Mouse (Mus musculus) CH12.LX (cell line): ENCODE measurements around the gene Thap2. TPM values are rescaled to one million over a fixed set of nuclear protein-coding genes. Genes with fewer than 3 reads are reported as not detected.

ENCODE experiments used
- DNase-seq: peaks from one replicate; pipeline ENCODE4 v3.0.0-alpha.2; 2013; ENCODE audit errors: extremely low read depth
- H3K27ac ChIP-seq: 2 replicates; pipeline ENCODE4 v1.5.1; 2012; ENCODE audit warnings: low read depth, mild to moderate bottlenecking, control low read depth, moderate library complexity; ENCODE audit not compliant: insufficient read depth
- H3K27me3 ChIP-seq: replicated peaks from 2 replicates; pipeline ENCODE3; 2012; ENCODE audit warnings: inconsistent platforms
- H3K36me3 ChIP-seq, 2 experiments: replicated peaks in 1 of 2; 2 replicates each; pipeline versions ENCODE3 to v1.6.1; 2012; ENCODE audit warnings: inconsistent platforms in 1 of 2, low read length in 1 of 2, mild to moderate bottlenecking in 1 of 2, mixed read lengths in 1 of 2, moderate library complexity in 1 of 2; ENCODE audit not compliant: control insufficient read depth in 1 of 2, insufficient read depth in 1 of 2
- H3K4me1 ChIP-seq, 2 experiments: 2 replicates each; pipeline ENCODE4 v1.6.1; 2012; ENCODE audit warnings: inconsistent platforms in 1 of 2, moderate library complexity in 1 of 2; ENCODE audit not compliant: insufficient read depth in 2 of 2, control insufficient read depth in 1 of 2
- H3K4me2 ChIP-seq: 2 replicates; pipeline ENCODE4 v1.6.1; 2012; ENCODE audit warnings: low read depth, mild to moderate bottlenecking, control low read depth; ENCODE audit not compliant: poor library complexity, insufficient read depth, severe bottlenecking
- H3K4me3 ChIP-seq, 3 experiments: fragments of 150-350 bp in 1 of 3; sonication (generic) in 1 of 3; replicated peaks in 1 of 3; 2 replicates each; pipeline versions ENCODE3 to v1.5.1; 2011 to 2012; ENCODE audit warnings: low read depth in 2 of 3, low read length in 2 of 3, mild to moderate bottlenecking in 2 of 3, moderate library complexity in 2 of 3, control low read depth in 1 of 3, improper control_type of control experiment in 1 of 3, inconsistent platforms in 1 of 3, mixed read lengths in 1 of 3; ENCODE audit not compliant: poor library complexity in 1 of 3
- H3K79me2 ChIP-seq: replicated peaks from 2 replicates; pipeline ENCODE4 v1.6.1; 2012; ENCODE audit warnings: mild to moderate bottlenecking, moderate library complexity; ENCODE audit not compliant: control insufficient read depth, poor library complexity, insufficient read depth, severe bottlenecking; ENCODE audit errors: extremely low read depth
- H3K9ac ChIP-seq: 2 replicates; pipeline ENCODE4 v1.6.1; 2012; ENCODE audit warnings: low read depth, mild to moderate bottlenecking, control low read depth, moderate library complexity; ENCODE audit not compliant: insufficient read depth
- H3K9me3 ChIP-seq: replicated peaks from 2 replicates; pipeline ENCODE3; 2012; ENCODE audit warnings: low read length, inconsistent platforms, mixed read lengths
- BHLHE40 ChIP-seq: IDR thresholded peaks from 2 replicates; pipeline ENCODE4 v1.6.1; 2011; ENCODE audit warnings: mild to moderate bottlenecking, low read depth, low read length, improper control_type of control experiment
- CHD1 ChIP-seq: IDR thresholded peaks from 2 replicates; pipeline ENCODE4 v1.6.1; 2012; ENCODE audit warnings: low read depth, low read length, improper control_type of control experiment, inconsistent platforms
- CTCF ChIP-seq, 2 experiments: IDR thresholded peaks in 1 of 2; conservative IDR thresholded peaks in 1 of 2; 2 replicates each; pipeline ENCODE4 v1.5.1; 2011 to 2012; ENCODE audit warnings: low read depth in 2 of 2, low read length in 2 of 2, improper control_type of control experiment in 1 of 2, inconsistent platforms in 1 of 2, mild to moderate bottlenecking in 1 of 2, moderate library complexity in 1 of 2
- E2F4 ChIP-seq: IDR thresholded peaks from 2 replicates; pipeline ENCODE4 v1.6.1; 2011; ENCODE audit warnings: low read depth, low read length, improper control_type of control experiment; ENCODE audit not compliant: insufficient replicate concordance
- ELF1 ChIP-seq: IDR thresholded peaks from 2 replicates; pipeline ENCODE4 v1.6.1; 2014; ENCODE audit warnings: low read depth, mild to moderate bottlenecking, inconsistent platforms, low read length, improper control_type of control experiment
- HCFC1 ChIP-seq: IDR thresholded peaks from 2 replicates; pipeline ENCODE4 v1.6.1; 2012; ENCODE audit warnings: low read depth, mild to moderate bottlenecking, inconsistent platforms, low read length, improper control_type of control experiment
- IRF4 ChIP-seq: IDR thresholded peaks from 2 replicates; pipeline ENCODE4 v1.6.1; 2014; ENCODE audit warnings: low read depth, mild to moderate bottlenecking, inconsistent platforms, low read length, improper control_type of control experiment
- JUN ChIP-seq: IDR thresholded peaks from 2 replicates; pipeline ENCODE4 v1.6.1; 2011; ENCODE audit warnings: low read depth, mild to moderate bottlenecking, low read length, improper control_type of control experiment, moderate library complexity; ENCODE audit not compliant: insufficient read depth
- KAT2A ChIP-seq: IDR thresholded peaks from 2 replicates; pipeline ENCODE4 v1.6.1; 2012; ENCODE audit warnings: low read length, improper control_type of control experiment, inconsistent platforms; ENCODE audit not compliant: insufficient replicate concordance
- MAFK ChIP-seq: IDR thresholded peaks from 2 replicates; pipeline ENCODE4 v1.6.1; 2011; ENCODE audit warnings: low read length, improper control_type of control experiment; ENCODE audit not compliant: insufficient replicate concordance
- MYC ChIP-seq: IDR thresholded peaks from 2 replicates; pipeline ENCODE4 v1.6.1; 2011; ENCODE audit warnings: low read depth, mild to moderate bottlenecking, improper control_type of control experiment, low read length
- PAX5 ChIP-seq: IDR thresholded peaks from 2 replicates; pipeline ENCODE4 v1.6.1; 2012; ENCODE audit warnings: low read length, inconsistent platforms, mixed read lengths
- POLR2AphosphoS2 ChIP-seq: IDR thresholded peaks from 2 replicates; pipeline ENCODE4 v1.6.1; 2011; ENCODE audit warnings: low read depth, low read length, improper control_type of control experiment
- RAD21 ChIP-seq: IDR thresholded peaks from 2 replicates; pipeline ENCODE4 v1.6.1; 2011; ENCODE audit warnings: low read depth, mild to moderate bottlenecking, low read length, improper control_type of control experiment, moderate library complexity
- SIN3A ChIP-seq: IDR thresholded peaks from 2 replicates; pipeline ENCODE4 v1.6.1; 2012; ENCODE audit warnings: low read length, improper control_type of control experiment, inconsistent platforms
- SMC3 ChIP-seq: IDR thresholded peaks from 2 replicates; pipeline ENCODE4 v1.6.1; 2011; ENCODE audit warnings: low read depth, low read length, improper control_type of control experiment
- TBP ChIP-seq: conservative IDR thresholded peaks from 2 replicates; pipeline ENCODE4 v1.6.1; 2011; ENCODE audit warnings: low read depth, low read length, improper control_type of control experiment
- ZC3H11A ChIP-seq: IDR thresholded peaks from 2 replicates; pipeline ENCODE4 v1.6.1; 2012; ENCODE audit warnings: low read depth, mild to moderate bottlenecking, inconsistent platforms, low read length, improper control_type of control experiment
- ZNF384 ChIP-seq: IDR thresholded peaks from 2 replicates; pipeline ENCODE4 v1.6.1; 2012; ENCODE audit warnings: low read depth, low read length, improper control_type of control experiment, inconsistent platforms
- dilution Hi-C: fragments of 300-500 bp; cut with MboI; formaldehyde crosslinking; loops from 2 replicates; pipeline ENCODE4 v1.14.3; 2020; ENCODE audit warnings: low sequenced_read_pairs; ENCODE audit not compliant: extremely low pct_unique_long_range_greater_than_20kb, extremely low pct_ligation_motif_present
- in situ Hi-C: fragments of 300-500 bp; cut with MboI; formaldehyde crosslinking; loops from 3 replicates; pipeline ENCODE4 v1.14.3; 2019; ENCODE audit warnings: low sequenced_read_pairs, low pct_ligation_motif_present, low pct_unique_long_range_greater_than_20kb, mixed read lengths
- polyA plus RNA-seq: library from polyadenylated mRNA; unstranded; fragments of >175 nt; gene quantifications from 2 replicates; pipeline ENCODE4 v1.2.1, GENCODE M21; 2012; ENCODE audit warnings: low read depth; ENCODE audit not compliant: insufficient read length
- total RNA-seq, 2 experiments: library from RNA; depleted of rRNA; stranded (reverse); fragments of 300-350 nt in 1 of 2; fragments of >200 nt in 1 of 2; gene quantifications; 2 replicates each; pipeline ENCODE4 v1.2.3; 2012 to 2014

Thap2 gene
- total and polyA plus RNA-seq, 3 experiments: 4.8 to 11.3 (median 7.9) TPM

GRCm38 (mm10) chr10:115323295-115323694, 60.9 kb downstream of the Thap2 start:
- dilution Hi-C loops (no loop called here), in situ Hi-C loops (no loop called here)
- no peak overlapping the region for H3K4me2 ChIP-seq
- H3K9me3 ChIP-seq: no peaks in the 10 kb centered on the region
- no peak overlapping the region for H3K27ac ChIP-seq
- TF ChIP-seq RAD21: peak; percentile 97
- peak; percentile 68 to 92; a peak in 3 of 4 replicates for TF ChIP-seq CTCF (conservative IDR thresholded peaks at IDR 0.05 in 1 of 2, IDR thresholded peaks at IDR 0.05 in 1 of 2; ENCODE audit: low read depth in 2 of 2, low read length in 2 of 2)
- TF ChIP-seq SMC3: peak; percentile 89
- 0 out of 2 replicates have a peak, but pooled peaks have one; percentile 33 for TF ChIP-seq SIN3A
- peak; percentile 57 for TF ChIP-seq ZC3H11A
- TF ChIP-seq ELF1: no peak
- DNase-seq: peak; percentile 75
- H3K4me3 ChIP-seq: no peak overlapping the region
- no peak overlapping the region for H3K9ac ChIP-seq
- H3K79me2 ChIP-seq: no peaks in the 10 kb centered on the region
- no peaks in the 10 kb centered on the region for H3K27me3 ChIP-seq
- H3K4me1 ChIP-seq: peaks cover 8 to 45% of the 10 kb centered on the region in 2 experiments
- H3K36me3 ChIP-seq: no peaks in the 10 kb centered on the region

GRCm38 (mm10) chr10:115321317-115322035, 62.8 kb downstream of the Thap2 start:
- no peaks in the 10 kb centered on the region for H3K36me3 ChIP-seq
- no peaks in the 10 kb centered on the region for H3K79me2 ChIP-seq
- no peak overlapping the region for H3K9ac ChIP-seq
- H3K4me1 ChIP-seq: peaks cover 4 to 36% of the 10 kb centered on the region in 2 experiments
- no peak for DNase-seq
- TF ChIP-seq CTCF (conservative IDR thresholded peaks at IDR 0.05 in 1 of 2, IDR thresholded peaks at IDR 0.05 in 1 of 2; ENCODE audit: low read depth in 2 of 2, low read length in 2 of 2) (no peak), CHD1 (no peak), E2F4 (no peak), JUN (no peak), SMC3 (no peak), PAX5 (no peak), MYC (no peak), MAFK (no peak), BHLHE40 (no peak), IRF4 (no peak), ELF1 (no peak), POLR2AphosphoS2 (no peak), KAT2A (no peak), ZNF384 (no peak), HCFC1 (no peak), TBP (no peak), ZC3H11A (no peak), RAD21 (no peak)
- dilution Hi-C loops (no loop called here), in situ Hi-C loops (no loop called here)
- no peak overlapping the region for H3K27ac ChIP-seq
- no peak overlapping the region for H3K4me3 ChIP-seq
- H3K9me3 ChIP-seq: no peaks in the 10 kb centered on the region
- H3K27me3 ChIP-seq: no peaks in the 10 kb centered on the region
- H3K4me2 ChIP-seq: no peak overlapping the region

Other genes starting within 250 kb of the Thap2 start
- 0.42 and 0.55 TPM in 2 replicates for gene Tph2, start 199.4 kb downstream of the Thap2 start, total RNA-seq (2012; rRNA removed)
- gene Tph2, start 199.4 kb downstream of the Thap2 start, total RNA-seq (2014; rRNA removed): 0.42 and 0.43 TPM in 2 replicates
- gene Tph2, start 199.4 kb downstream of the Thap2 start, polyA plus RNA-seq: 0.46 and 0.54 TPM in 2 replicates
- 10.5 and 13.4 TPM in 2 replicates for gene Tbc1d15, start 133.0 kb downstream of the Thap2 start, total RNA-seq (2012; rRNA removed)
- gene Tbc1d15, start 133.0 kb downstream of the Thap2 start, total RNA-seq (2014; rRNA removed): 21.4 and 23.3 TPM in 2 replicates
- gene Tbc1d15, start 133.0 kb downstream of the Thap2 start, polyA plus RNA-seq: 59.5 and 75.6 TPM in 2 replicates
- gene Rab21, start 68.8 kb downstream of the Thap2 start, total RNA-seq (2012; rRNA removed): 45.0 and 55.6 TPM in 2 replicates
- 57.4 and 57.9 TPM in 2 replicates for gene Rab21, start 68.8 kb downstream of the Thap2 start, total RNA-seq (2014; rRNA removed)
- gene Rab21, start 68.8 kb downstream of the Thap2 start, polyA plus RNA-seq: 52.8 and 58.4 TPM in 2 replicates
- gene Tmem19, start 21.9 kb downstream of the Thap2 start, total RNA-seq (2012; rRNA removed): 20.9 and 25.7 TPM in 2 replicates
- gene Tmem19, start 21.9 kb downstream of the Thap2 start, total RNA-seq (2014; rRNA removed): 26.0 and 34.3 TPM in 2 replicates
- gene Tmem19, start 21.9 kb downstream of the Thap2 start, polyA plus RNA-seq: 22.9 and 29.3 TPM in 2 replicates
- 29.8 and 40.7 TPM in 2 replicates for gene Zfc3h1, start 516 bp upstream of the Thap2 start, total RNA-seq (2012; rRNA removed)
- 51.7 and 58.3 TPM in 2 replicates for gene Zfc3h1, start 516 bp upstream of the Thap2 start, total RNA-seq (2014; rRNA removed)
- 39.2 and 48.7 TPM in 2 replicates for gene Zfc3h1, start 516 bp upstream of the Thap2 start, polyA plus RNA-seq
- not detected in 2 replicates for gene A930009A15Rik, start 185.5 kb upstream of the Thap2 start, total RNA-seq (2012; rRNA removed)
- not detected in 2 replicates for gene A930009A15Rik, start 185.5 kb upstream of the Thap2 start, total RNA-seq (2014; rRNA removed)
- not detected in 2 replicates for gene A930009A15Rik, start 185.5 kb upstream of the Thap2 start, polyA plus RNA-seq
- not detected in 2 replicates for gene Lgr5, start 203.3 kb upstream of the Thap2 start, total RNA-seq (2012; rRNA removed)
- gene Lgr5, start 203.3 kb upstream of the Thap2 start, total RNA-seq (2014; rRNA removed): not detected in 2 replicates
- gene Lgr5, start 203.3 kb upstream of the Thap2 start, polyA plus RNA-seq: not detected in 2 replicates